Mouse (Mus musculus) right cerebral cortex, postnatal 25 days (tissue): ENCODE measurements at regions not wholly inside any gene's neighbourhood (a gene's known extent, or its start where the extent isn't known, plus 50 kb on each side); places are given as distances from the start of the nearest gene placed in this dataset.

Experiments used
- DNase-seq: peaks from one replicate; pipeline ENCODE4 v3.0.0; 2022

- no peak for DNase-seq
Observed at GRCm38 (mm10) chr14:76188105-76188645, 77.5 kb downstream of the Nufip1 start.

- no peak for DNase-seq
Observed at GRCm38 (mm10) chr14:76195324-76195723, 84.6 kb downstream of the Nufip1 start.

GRCm38 (mm10) chr14:76197357-76197756 lies 86.7 kb downstream of the Nufip1 start:
- no peak for DNase-seq

- no peak for DNase-seq
Observed at GRCm38 (mm10) chr14:76198406-76198805, 87.7 kb downstream of the Nufip1 start.

GRCm38 (mm10) chr14:76202595-76202994 lies 91.9 kb downstream of the Nufip1 start:
- no peak for DNase-seq

- DNase-seq: no peak
Observed at GRCm38 (mm10) chr14:76203135-76203534, 92.4 kb downstream of the Nufip1 start.

GRCm38 (mm10) chr14:76216446-76217177 lies 105.9 kb downstream of the Nufip1 start:
- DNase-seq: no peak

- no peak for DNase-seq
Observed at GRCm38 (mm10) chr14:76217178-76217500, 106.4 kb downstream of the Nufip1 start.

GRCm38 (mm10) chr14:76217571-76218256 lies 107.0 kb downstream of the Nufip1 start:
- no peak for DNase-seq

- no peak for DNase-seq
Observed at GRCm38 (mm10) chr14:76220952-76221351, 110.3 kb downstream of the Nufip1 start.

GRCm38 (mm10) chr14:76221617-76222319 lies 111.1 kb downstream of the Nufip1 start:
- DNase-seq: no peak

- no peak for DNase-seq
Observed at GRCm38 (mm10) chr14:76222320-76222626, 111.6 kb downstream of the Nufip1 start.

- DNase-seq: no peak
Observed at GRCm38 (mm10) chr14:76223036-76223650, 112.5 kb downstream of the Nufip1 start.

GRCm38 (mm10) chr14:76223903-76224302 lies 113.2 kb downstream of the Nufip1 start:
- no peak for DNase-seq

- no peak for DNase-seq
Observed at GRCm38 (mm10) chr14:76225532-76225931, 114.8 kb downstream of the Nufip1 start.

- no peak for DNase-seq
Observed at GRCm38 (mm10) chr14:76226621-76227297, 116.1 kb downstream of the Nufip1 start.

- DNase-seq: no peak
Observed at GRCm38 (mm10) chr14:76228968-76229555, 118.4 kb downstream of the Nufip1 start.

- DNase-seq: no peak
Observed at GRCm38 (mm10) chr14:76239856-76240493, 129.3 kb downstream of the Nufip1 start.

GRCm38 (mm10) chr14:76243581-76244337 lies 133.1 kb downstream of the Nufip1 start:
- DNase-seq: no peak

- no peak for DNase-seq
Observed at GRCm38 (mm10) chr14:76244338-76245062, 133.8 kb downstream of the Nufip1 start.

GRCm38 (mm10) chr14:76245063-76245396 lies 134.3 kb downstream of the Nufip1 start:
- DNase-seq: no peak
